Mouse (Mus musculus) E14TG2a.4 (cell line): ENCODE measurements at regions not wholly inside any gene's neighbourhood (a gene's known extent, or its start where the extent isn't known, plus 50 kb on each side); places are given as distances from the start of the nearest gene placed in this dataset.

ENCODE experiments used
- H3K27me3 ChIP-seq: 2 replicates; pipeline ENCODE4 v1.6.1; 2014; ENCODE audit warnings: low read length, control low read depth; ENCODE audit not compliant: insufficient read depth
- H3K36me3 ChIP-seq: 2 replicates; pipeline ENCODE4 v1.6.1; 2014; ENCODE audit warnings: low read length, control low read depth; ENCODE audit not compliant: insufficient read depth
- H3K4me1 ChIP-seq: replicated peaks from 2 replicates; pipeline ENCODE4 v1.6.1; 2014; ENCODE audit warnings: low read depth, low read length, control low read depth
- H3K4me3 ChIP-seq: replicated peaks from 2 replicates; pipeline ENCODE4 v1.5.1; 2014; ENCODE audit warnings: mild to moderate bottlenecking, low read length
- H3K9me3 ChIP-seq: 2 replicates; pipeline ENCODE4 v1.6.1; 2014; ENCODE audit warnings: low read length, control low read depth
- CTCF ChIP-seq: conservative IDR thresholded peaks from 2 replicates; pipeline ENCODE4 v1.5.1; 2014; ENCODE audit warnings: low read length
- NANOG ChIP-seq: IDR thresholded peaks from 2 replicates; pipeline ENCODE4 v1.6.1; 2014; ENCODE audit warnings: borderline replicate concordance, low read length, mixed read lengths
- POU5F1 ChIP-seq: IDR thresholded peaks from 2 replicates; pipeline ENCODE4 v1.6.1; 2014; ENCODE audit warnings: low read length, borderline replicate concordance

DNA sequence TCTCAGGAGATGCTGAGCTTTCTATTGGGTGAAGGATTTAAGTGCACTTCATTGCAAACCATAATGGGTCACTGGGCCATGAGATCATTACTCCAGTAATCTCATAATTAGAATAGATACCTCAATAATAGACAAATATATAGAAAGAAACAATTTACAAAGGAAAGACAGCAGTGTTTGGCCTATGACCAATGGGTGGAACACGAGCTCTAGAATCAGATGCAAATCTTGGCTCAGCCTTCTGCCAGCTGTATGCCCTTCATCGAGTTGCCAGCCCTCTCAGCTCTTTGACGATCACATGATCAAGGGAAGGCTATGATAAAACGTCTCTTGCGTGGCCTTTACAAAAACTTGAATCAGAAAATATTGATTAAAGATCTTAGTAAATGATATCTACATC lies 92.9 kb upstream of the Dapk1 start:
- peaks cover 12% of the 10 kb centered on the region; the same call in 1 of the 2 replicates for H3K27me3 ChIP-seq
- H3K4me3 ChIP-seq, result no peak overlapping the region
- H3K9me3 ChIP-seq, result 0 out of 2 replicates have a peak, but pooled peaks cover under 1% of the 10 kb centered on the region
- H3K4me1 ChIP-seq, result no peaks in the 10 kb centered on the region
- no peak for TF ChIP-seq NANOG
- TF ChIP-seq POU5F1, result no peak
- TF ChIP-seq CTCF, result no peak
- no peaks in the 10 kb centered on the region for H3K36me3 ChIP-seq

DNA sequence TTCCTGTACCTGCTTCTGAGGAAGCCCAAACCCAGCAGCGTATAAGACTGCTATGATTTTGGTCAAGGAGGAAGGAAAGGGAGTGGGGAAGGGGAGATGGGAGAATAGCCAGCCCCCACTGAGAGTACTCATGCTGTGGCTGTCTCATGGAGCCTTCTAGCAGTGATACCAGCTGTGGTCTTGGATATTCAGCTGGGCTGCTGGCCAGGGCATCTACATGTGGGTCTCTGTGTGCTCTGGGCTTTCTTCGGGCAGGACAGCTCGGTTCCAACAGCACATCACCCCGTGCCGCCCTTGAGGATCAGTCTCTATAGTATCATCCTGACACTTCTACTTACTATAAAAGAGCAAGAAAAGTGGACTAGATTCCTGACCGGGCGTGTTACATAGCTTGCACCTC lies 90.6 kb upstream of the Dapk1 start:
- Histone ChIP-seq H3K27me3 (peaks cover 12% of the 10 kb centered on the region), H3K36me3 (no peaks in the 10 kb centered on the region), H3K4me3 (no peak overlapping the region), H3K4me1 (no peaks in the 10 kb centered on the region), H3K9me3 (no peaks in the 10 kb centered on the region)
- TF ChIP-seq CTCF (no peak), NANOG (no peak), POU5F1 (no peak)

GRCm38 (mm10) chr13:60511628-60512027 lies 90.1 kb upstream of the Dapk1 start:
- TF ChIP-seq POU5F1 (no peak), NANOG (no peak), CTCF (no peak)
- Histone ChIP-seq H3K4me1 (no peaks in the 10 kb centered on the region), H3K4me3 (no peak overlapping the region), H3K27me3 (peaks cover 12% of the 10 kb centered on the region), H3K36me3 (no peaks in the 10 kb centered on the region), H3K9me3 (no peaks in the 10 kb centered on the region)

DNA sequence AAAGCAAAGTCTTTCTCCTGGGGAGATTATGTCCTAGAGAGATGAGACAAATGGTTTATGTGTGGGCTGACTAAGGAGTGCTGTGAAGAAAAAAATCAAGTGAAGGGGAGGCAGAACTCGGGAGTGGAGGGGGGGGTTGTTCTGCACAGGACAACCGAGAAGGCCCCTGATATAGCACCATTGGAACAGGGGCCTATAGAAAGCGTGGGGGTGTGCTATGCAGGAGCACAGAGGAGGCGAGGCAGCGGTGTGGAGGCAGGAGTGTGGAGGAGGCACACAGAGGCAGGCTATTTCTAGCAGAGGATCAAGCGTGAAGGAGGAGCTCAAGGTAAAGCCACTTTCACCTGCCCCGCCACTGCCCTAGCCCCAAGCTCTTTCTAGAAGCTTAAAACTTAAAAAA lies 88.0 kb upstream of the Dapk1 start:
- no peak for TF ChIP-seq NANOG
- TF ChIP-seq CTCF, result no peak
- no peak for TF ChIP-seq POU5F1
- Histone ChIP-seq H3K36me3 (no peaks in the 10 kb centered on the region), H3K4me1 (no peaks in the 10 kb centered on the region), H3K4me3 (no peak overlapping the region), H3K27me3 (peaks cover 12% of the 10 kb centered on the region), H3K9me3 (no peaks in the 10 kb centered on the region)

- Histone ChIP-seq H3K4me1 (no peaks in the 10 kb centered on the region), H3K9me3 (no peaks in the 10 kb centered on the region), H3K36me3 (no peaks in the 10 kb centered on the region), H3K4me3 (no peak overlapping the region), H3K27me3 (peaks cover 12% of the 10 kb centered on the region)
- TF ChIP-seq CTCF (no peak), NANOG (no peak), POU5F1 (no peak)
These were observed 86.9 kb upstream of the Dapk1 start for GRCm38 (mm10) chr13:60514806-60515205.

- no peak for TF ChIP-seq POU5F1
- no peak for TF ChIP-seq CTCF
- TF ChIP-seq NANOG, result no peak
- Histone ChIP-seq H3K27me3 (no peaks in the 10 kb centered on the region; the same call in 1 of the 2 replicates), H3K4me3 (no peak overlapping the region)
These were observed 83.7 kb upstream of the Dapk1 start for GRCm38 (mm10) chr13:60518010-60518409.

GRCm38 (mm10) chr13:60519708-60520107 lies 82.0 kb upstream of the Dapk1 start:
- Histone ChIP-seq H3K4me3 (no peak overlapping the region), H3K4me1 (no peaks in the 10 kb centered on the region), H3K27me3 (no peaks in the 10 kb centered on the region), H3K9me3 (no peaks in the 10 kb centered on the region), H3K36me3 (no peaks in the 10 kb centered on the region)
- no peak for TF ChIP-seq POU5F1
- TF ChIP-seq CTCF, result no peak
- TF ChIP-seq NANOG, result no peak

More at GRCm38 (mm10) chr13:60518010-60518409, 83.7 kb upstream of the Dapk1 start:
- no peaks in the 10 kb centered on the region for H3K36me3 ChIP-seq
- no peaks in the 10 kb centered on the region for H3K9me3 ChIP-seq
- H3K4me1 ChIP-seq, result no peaks in the 10 kb centered on the region

- Histone ChIP-seq H3K9me3 (no peaks in the 10 kb centered on the region), H3K36me3 (no peaks in the 10 kb centered on the region), H3K4me1 (no peaks in the 10 kb centered on the region), H3K27me3 (no peaks in the 10 kb centered on the region), H3K4me3 (no peak overlapping the region)
- TF ChIP-seq CTCF, result no peak
- TF ChIP-seq NANOG, result no peak
- no peak for TF ChIP-seq POU5F1
These were observed 78.9 kb upstream of the Dapk1 start for GRCm38 (mm10) chr13:60522719-60523450.

DNA sequence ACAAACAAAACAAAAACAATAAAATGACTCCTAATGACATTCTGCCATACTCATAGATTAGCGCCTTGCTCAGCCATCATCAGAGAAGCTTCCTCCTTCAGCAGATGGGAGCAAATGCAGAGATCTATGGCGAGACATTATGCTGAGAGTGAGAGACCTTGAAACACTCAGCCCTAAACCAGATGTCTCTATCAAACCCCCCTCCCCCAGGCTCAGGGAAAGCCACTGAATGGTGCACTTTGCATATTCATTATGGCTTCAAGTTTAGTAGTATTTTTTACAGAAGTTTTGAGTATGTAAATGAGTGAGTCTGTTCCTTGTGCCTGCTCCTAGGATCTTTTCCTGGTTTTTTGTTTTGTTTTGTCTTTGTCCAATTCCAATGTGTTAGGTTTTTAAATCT lies 73.9 kb upstream of the Dapk1 start:
- no peaks in the 10 kb centered on the region for H3K36me3 ChIP-seq
- no peak overlapping the region for H3K4me3 ChIP-seq
- no peaks in the 10 kb centered on the region for H3K27me3 ChIP-seq
- no peaks in the 10 kb centered on the region for H3K9me3 ChIP-seq
- no peaks in the 10 kb centered on the region for H3K4me1 ChIP-seq
- TF ChIP-seq CTCF, result no peak
- no peak for TF ChIP-seq POU5F1
